23 mouse cellular contexts compared by ENCODE assay signal in genomic region chr6:147053785-147054646, GRCm38 (mm10). TPM values are rescaled to one million over a fixed set of nuclear protein-coding genes. Genes with fewer than 3 reads are reported as not detected.
DNase-seq lines count a peak whose midpoint lies in the region; ATAC-seq and TF ChIP-seq lines count a peak whose summit lies in the region.
"Had no signal": no experiment of that assay in that cellular context is flagged by ENCODE, and none has a peak within 500 bp of the region (broad histone marks: within the 10 kb centered on the region; RNA-seq: fewer than 3 reads in every experiment).

No protein-coding gene starts in this region.

- WGBS in intestine, embryonic 14.5 days: 92% methylated on average over 19 of the region's 19 CpGs
- 91% methylated on average over 19 of the region's 19 CpGs for WGBS in intestine, postnatal 0 days
- WGBS in liver, postnatal 0 days (ENCODE audit: insufficient replicate concordance): 89% methylated on average over 19 of the region's 19 CpGs
- 56% methylated on average over 19 of the region's 19 CpGs for WGBS in forebrain, embryonic 16.5 days

- H3K4me2 ChIP-seq in intestine, embryonic 14.5 days (ENCODE audit: low read length): no peak overlapping the region
- no peak overlapping the region for H3K4me2 ChIP-seq in intestine, postnatal 0 days (replicated peaks; ENCODE audit: low read depth)
- H3K4me2 ChIP-seq in liver, postnatal 0 days (ENCODE audit: low read depth, low read length): no peak overlapping the region
- H3K4me2 ChIP-seq in forebrain, embryonic 16.5 days (ENCODE audit: low read length): no peak overlapping the region
- H3K4me2 ChIP-seq: heart, embryonic 15.5 days; lung, embryonic 15.5 days; midbrain, embryonic 11.5 days had no signal

- H3K4me3 ChIP-seq in intestine, embryonic 14.5 days (ENCODE audit: low read depth, low read length): no peak overlapping the region
- no peak overlapping the region for H3K4me3 ChIP-seq in intestine, postnatal 0 days (ENCODE audit: low read depth, low read length)
- no peak overlapping the region for H3K4me3 ChIP-seq in liver, postnatal 0 days (ENCODE audit: low read depth, low read length)
- no peak overlapping the region for H3K4me3 ChIP-seq in forebrain, embryonic 16.5 days (replicated peaks; ENCODE audit: low read length)
- H3K4me3 ChIP-seq: heart, adult 2 months; heart, embryonic 15.5 days; hindbrain, embryonic 10.5 days; lung, embryonic 15.5 days had no signal

- H3K4me1 ChIP-seq in intestine, embryonic 14.5 days (replicated peaks; ENCODE audit: control insufficient read depth, insufficient read depth, low read length): no peaks in the 10 kb centered on the region
- no peaks in the 10 kb centered on the region for H3K4me1 ChIP-seq in intestine, postnatal 0 days (replicated peaks; ENCODE audit: control insufficient read depth, insufficient read depth, low read length)
- no peaks in the 10 kb centered on the region for H3K4me1 ChIP-seq in liver, postnatal 0 days (ENCODE audit: insufficient read depth)
- H3K4me1 ChIP-seq in forebrain, embryonic 16.5 days (replicated peaks; ENCODE audit: control insufficient read depth, insufficient read depth, low read length): peaks cover 10% of the 10 kb centered on the region; the same call in 1 of the 2 replicates
- H3K4me1 ChIP-seq: hindbrain, embryonic 10.5 days; lung, embryonic 15.5 days had no signal

- no peaks in the 10 kb centered on the region for H3K9me3 ChIP-seq in intestine, embryonic 14.5 days (ENCODE audit: control insufficient read depth, low read length)
- H3K9me3 ChIP-seq in intestine, postnatal 0 days (ENCODE audit: control insufficient read depth): no peaks in the 10 kb centered on the region
- no peaks in the 10 kb centered on the region for H3K9me3 ChIP-seq in liver, postnatal 0 days (ENCODE audit: low read length)
- H3K9me3 ChIP-seq in forebrain, embryonic 16.5 days (ENCODE audit: control insufficient read depth, low read length): no peaks in the 10 kb centered on the region
- H3K9me3 ChIP-seq: heart, embryonic 15.5 days; hindbrain, embryonic 10.5 days; lung, embryonic 15.5 days had no signal

- ATAC-seq in intestine, embryonic 14.5 days (replicated peaks; ENCODE audit: low FRiP score, low TSS enrichment, low read depth): no peak
- no peak for ATAC-seq in intestine, postnatal 0 days
- no peak for ATAC-seq in liver, postnatal 0 days
- ATAC-seq in forebrain, embryonic 16.5 days: peak; percentile 93
- ATAC-seq: hindbrain, postnatal 0 days had no signal

- no peak for TF ChIP-seq EP300 in liver, postnatal 0 days (IDR thresholded peaks at IDR 0.05; ENCODE audit: low read depth)

- DNase-seq in intestine, embryonic 14.5 days (ENCODE audit: low spot score): peak; percentile 27
- peak; percentile 5 for DNase-seq in liver, postnatal 0 days
- no peak for DNase-seq in liver
- peak; percentile 52 for DNase-seq in telencephalon, adult 2 months (ENCODE audit: low read depth, low spot score)
- no peak for DNase-seq in lung, postnatal 25 days (ENCODE audit: low spot score)
- no peak for DNase-seq in layer of hippocampus, adult 18-20 months (ENCODE audit: low spot score in 2 of 2)
- DNase-seq: adrenal gland, postnatal 14 days; cerebellum, postnatal 36 days; gastrocnemius, postnatal 14 days; heart, adult 2 months; right cerebral cortex, adult 18-20 months; thymus, postnatal 14 days had no signal

- H3K27ac ChIP-seq in intestine, embryonic 14.5 days (ENCODE audit: low read depth): no peak overlapping the region
- no peak overlapping the region for H3K27ac ChIP-seq in intestine, postnatal 0 days (ENCODE audit: low read depth, low read length)
- H3K27ac ChIP-seq in liver, postnatal 0 days (ENCODE audit: low read depth): no peak overlapping the region
- no peak overlapping the region for H3K27ac ChIP-seq in forebrain, embryonic 16.5 days (ENCODE audit: low read length)
- H3K27ac ChIP-seq: heart, adult 2 months; heart, embryonic 15.5 days; hindbrain, embryonic 10.5 days; hindbrain, postnatal 0 days; lung, embryonic 15.5 days; macrophage had no signal

- TF ChIP-seq CTCF in intestine, postnatal 0 days (IDR thresholded peaks at IDR 0.05; ENCODE audit: low read depth): no peak
- no peak for TF ChIP-seq CTCF in liver, postnatal 0 days (IDR thresholded peaks at IDR 0.05; ENCODE audit: low read depth)

- no peak overlapping the region for H3K9ac ChIP-seq in intestine, embryonic 14.5 days (ENCODE audit: low read length)
- H3K9ac ChIP-seq in intestine, postnatal 0 days (ENCODE audit: low read depth, low read length): no peak overlapping the region
- H3K9ac ChIP-seq in liver, postnatal 0 days (replicated peaks): no peak overlapping the region
- no peak overlapping the region for H3K9ac ChIP-seq in forebrain, embryonic 16.5 days (replicated peaks; ENCODE audit: low read depth, low read length)
- H3K9ac ChIP-seq: heart, embryonic 15.5 days; lung, embryonic 15.5 days had no signal

- peaks cover 89% of the 10 kb centered on the region for H3K36me3 ChIP-seq in intestine, embryonic 14.5 days (ENCODE audit: control insufficient read depth, insufficient read depth, low read length)
- H3K36me3 ChIP-seq in intestine, postnatal 0 days (ENCODE audit: control insufficient read depth, insufficient read depth): peaks cover 66% of the 10 kb centered on the region
- peaks cover 52% of the 10 kb centered on the region for H3K36me3 ChIP-seq in liver, postnatal 0 days (replicated peaks; ENCODE audit: insufficient read depth, low read length)
- H3K36me3 ChIP-seq in forebrain, embryonic 16.5 days (ENCODE audit: control insufficient read depth, insufficient read depth): peaks cover 11% of the 10 kb centered on the region

- no peaks in the 10 kb centered on the region for H3K27me3 ChIP-seq in intestine, embryonic 14.5 days (replicated peaks; ENCODE audit: control insufficient read depth, insufficient read depth, low read length)
- H3K27me3 ChIP-seq in intestine, postnatal 0 days (replicated peaks; ENCODE audit: control insufficient read depth, insufficient read depth, low read length): no peaks in the 10 kb centered on the region
- H3K27me3 ChIP-seq in liver, postnatal 0 days (ENCODE audit: insufficient read depth, low read length): no peaks in the 10 kb centered on the region
- H3K27me3 ChIP-seq in forebrain, embryonic 16.5 days (replicated peaks; ENCODE audit: control insufficient read depth, insufficient read depth, low read length): no peaks in the 10 kb centered on the region
- H3K27me3 ChIP-seq: CH12.LX; heart, embryonic 15.5 days; lung, embryonic 15.5 days had no signal

RNA-seq across cellular contexts. Expression of gene Mrps35, which starts 11.5 kb away (rescaled TPM):
- polyA plus RNA-seq in intestine, embryonic 14.5 days (2014; fragmentation: Nextera tagmentation; extraction: Ambion mirVana): 149 TPM in 2 replicates
- 89.1 and 97.3 TPM in 2 replicates for polyA plus RNA-seq in intestine, postnatal 0 days (2015; fragmentation: Nextera tagmentation; extraction: Ambion mirVana)
- 59.3 and 62.5 TPM in 2 replicates for polyA plus RNA-seq in liver, postnatal 0 days (2015; fragmentation: Nextera tagmentation; extraction: Ambion mirVana)
- polyA plus RNA-seq in forebrain, embryonic 16.5 days (2015; fragmentation: Nextera tagmentation; extraction: Ambion mirVana): 78.5 and 82.3 TPM in 2 replicates
- total RNA-seq in layer of hippocampus, adult 18-20 months (2021): 10 to 100 TPM; 45.3 to 47.5 TPM

RNA-seq across cellular contexts. Expression of gene Rep15, which starts 21.6 kb away (rescaled TPM):
- polyA plus RNA-seq in intestine, embryonic 14.5 days (2014; fragmentation: Nextera tagmentation; extraction: Ambion mirVana): 1.8 and 2.5 TPM in 2 replicates
- 10.4 and 11.7 TPM in 2 replicates for polyA plus RNA-seq in intestine, postnatal 0 days (2015; fragmentation: Nextera tagmentation; extraction: Ambion mirVana)
- polyA plus RNA-seq in liver, postnatal 0 days (2015; fragmentation: Nextera tagmentation; extraction: Ambion mirVana): 0.14 and 0.19 TPM in 2 replicates
- polyA plus RNA-seq in forebrain, embryonic 16.5 days (2015; fragmentation: Nextera tagmentation; extraction: Ambion mirVana): 0.34 and 1.1 TPM in 2 replicates
- 1 to 10 TPM; 1.1 TPM for total RNA-seq in layer of hippocampus, adult 18-20 months (2021)
- total RNA-seq: hindbrain, postnatal 0 days had no signal

RNA-seq across cellular contexts. Expression of gene Mansc4, which starts 32.8 kb away (rescaled TPM):
- polyA plus RNA-seq in intestine, embryonic 14.5 days (2014; fragmentation: Nextera tagmentation; extraction: Ambion mirVana): 2.6 and 3.0 TPM in 2 replicates
- polyA plus RNA-seq in intestine, postnatal 0 days (2015; fragmentation: Nextera tagmentation; extraction: Ambion mirVana): 1.0 and 1.4 TPM in 2 replicates
- polyA plus RNA-seq in liver, postnatal 0 days (2015; fragmentation: Nextera tagmentation; extraction: Ambion mirVana): 0.15 TPM in 1 of 2 replicates, not detected in the other
- polyA plus RNA-seq in forebrain, embryonic 16.5 days (2015; fragmentation: Nextera tagmentation; extraction: Ambion mirVana): 0.73 and 1.1 TPM in 2 replicates
- under 1 TPM; 0.48 to 0.67 TPM for total RNA-seq in layer of hippocampus, adult 18-20 months (2021)
- total RNA-seq: CH12.LX; heart, adult 2 months; MEL; monocyte, adult 5-6 weeks had no signal
- polyA plus RNA-seq: heart, adult 2 months; macrophage had no signal

RNA-seq across cellular contexts. Expression of gene Klhl42, which starts 37.2 kb away (rescaled TPM):
- 11.2 and 11.3 TPM in 2 replicates for polyA plus RNA-seq in intestine, embryonic 14.5 days (2014; fragmentation: Nextera tagmentation; extraction: Ambion mirVana)
- 3.2 and 3.6 TPM in 2 replicates for polyA plus RNA-seq in intestine, postnatal 0 days (2015; fragmentation: Nextera tagmentation; extraction: Ambion mirVana)
- 1.4 and 1.6 TPM in 2 replicates for polyA plus RNA-seq in liver, postnatal 0 days (2015; fragmentation: Nextera tagmentation; extraction: Ambion mirVana)
- 6.5 and 6.8 TPM in 2 replicates for polyA plus RNA-seq in forebrain, embryonic 16.5 days (2015; fragmentation: Nextera tagmentation; extraction: Ambion mirVana)
- total RNA-seq in layer of hippocampus, adult 18-20 months (2021): 10 to 100 TPM; 19.6 to 20.0 TPM

Comparison
In these comparisons a context has a peak if more than half of its experiments do, and no peak if none do; other contexts are left out.
1. DNase-seq: peak in intestine, embryonic 14.5 days (single experiment), liver, postnatal 0 days (single experiment) and telencephalon, adult 2 months (single experiment); none in liver (single experiment), lung, postnatal 25 days (single experiment) and layer of hippocampus, adult 18-20 months (0 of 2).